Mouse (Mus musculus): ENCODE data around the gene Acacb.

The Acacb gene

DNA sequence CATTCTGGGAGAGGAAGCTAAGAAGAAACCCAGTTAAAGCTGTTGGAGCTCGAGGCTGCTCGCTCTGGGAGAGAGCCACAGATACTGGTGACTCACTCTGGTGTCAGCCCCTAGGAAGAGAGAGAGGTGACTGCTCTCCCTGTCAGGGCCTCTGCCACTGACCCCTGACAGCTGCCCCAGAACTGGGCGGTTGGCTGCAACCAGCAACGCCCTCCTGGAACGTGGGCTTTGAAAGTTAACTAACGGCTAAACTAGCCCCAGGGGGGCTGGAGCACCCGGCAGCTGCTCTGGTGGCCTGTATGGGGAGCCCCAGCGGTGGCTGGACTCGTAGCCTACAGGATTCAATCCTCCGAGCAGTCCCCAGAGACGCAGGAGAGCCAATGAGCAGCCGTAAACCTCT, 123.6 kb downstream of the Acacb start:
- no peak for DNase-seq

GRCm38 (mm10) chr5:114273693-114274402, 127.5 kb downstream of the Acacb start, which contains the start of gene Foxn4:
Gene Foxn4, minus strand, starts transcription at chr5:114273807.
- DNase-seq: no peak

DNA sequence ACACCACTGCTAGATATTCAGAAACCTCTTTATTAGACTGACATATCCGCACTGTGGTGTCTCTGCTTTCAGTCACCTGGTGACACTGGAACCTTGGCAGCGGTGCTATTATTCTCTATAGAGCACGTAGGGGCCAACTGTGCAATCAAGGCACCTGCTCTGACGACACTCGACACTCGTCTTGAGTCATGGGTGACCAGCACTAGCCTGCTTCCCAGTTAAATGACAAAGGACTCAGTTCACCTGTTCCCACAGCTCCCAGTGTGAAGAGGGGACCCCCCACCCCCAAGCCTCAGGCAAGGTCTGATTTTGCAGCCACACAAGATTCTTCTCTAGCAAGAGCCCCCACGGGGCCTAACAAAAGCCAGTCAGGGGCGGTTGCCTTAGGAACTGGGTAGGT, 129.0 kb downstream of the Acacb start:
- no peak for DNase-seq

DNA sequence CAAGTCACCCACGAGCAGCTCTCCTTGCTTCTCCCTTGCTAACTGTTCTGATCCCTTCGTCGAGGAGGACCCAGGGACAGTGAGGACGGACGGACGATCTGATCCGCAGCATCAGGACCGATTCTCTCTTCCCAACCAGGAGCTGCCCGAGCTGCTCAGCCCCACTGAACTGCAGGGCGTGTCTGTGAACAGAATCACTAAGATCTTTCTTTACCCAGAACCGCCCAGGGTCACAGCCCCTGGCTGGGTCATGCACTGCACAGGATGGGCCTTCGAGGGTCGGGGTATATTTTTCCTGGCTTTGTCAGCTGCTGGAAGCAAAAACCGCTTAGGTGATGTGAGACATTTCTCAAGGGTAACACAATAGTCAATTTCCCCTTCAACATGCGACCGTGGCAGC, 129.7 kb downstream of the Acacb start:
- DNase-seq: no peak

DNA sequence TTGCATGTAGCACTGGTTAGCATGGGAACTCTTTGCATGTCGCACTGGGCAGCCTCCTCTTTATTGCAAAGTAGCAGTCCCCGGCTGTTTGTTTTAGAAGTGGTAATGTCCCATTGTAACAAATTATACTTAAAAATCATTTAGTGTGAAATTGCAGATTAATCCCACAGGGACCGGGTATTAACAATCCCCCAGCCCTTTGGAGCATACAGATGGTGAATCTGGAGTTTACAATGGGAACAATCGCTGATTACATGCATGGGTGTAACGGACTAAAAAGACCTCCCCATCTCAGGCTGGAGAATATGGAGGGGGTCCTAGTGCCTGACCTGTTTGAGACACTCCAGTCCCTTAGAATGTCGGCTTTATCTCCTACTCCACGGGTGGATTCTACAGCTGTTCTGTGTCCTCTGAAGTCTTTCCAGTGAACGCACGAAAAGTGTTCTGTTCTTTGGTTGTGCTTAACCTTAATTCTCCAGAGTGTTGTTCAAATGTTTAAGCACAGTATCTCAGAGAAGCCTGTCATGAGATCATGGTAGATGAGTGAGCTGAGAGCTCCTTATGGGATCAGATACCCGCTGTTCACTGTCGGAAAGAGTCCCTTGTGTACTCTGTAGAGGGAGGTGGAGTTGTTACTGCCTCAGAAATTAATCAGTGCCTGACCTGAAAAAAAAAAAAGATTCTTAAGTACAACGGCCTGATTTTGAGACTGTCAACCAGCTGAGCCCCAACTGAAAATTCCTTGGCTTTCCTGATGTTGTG, 133.2 kb downstream of the Acacb start:
- no peak for DNase-seq

DNA sequence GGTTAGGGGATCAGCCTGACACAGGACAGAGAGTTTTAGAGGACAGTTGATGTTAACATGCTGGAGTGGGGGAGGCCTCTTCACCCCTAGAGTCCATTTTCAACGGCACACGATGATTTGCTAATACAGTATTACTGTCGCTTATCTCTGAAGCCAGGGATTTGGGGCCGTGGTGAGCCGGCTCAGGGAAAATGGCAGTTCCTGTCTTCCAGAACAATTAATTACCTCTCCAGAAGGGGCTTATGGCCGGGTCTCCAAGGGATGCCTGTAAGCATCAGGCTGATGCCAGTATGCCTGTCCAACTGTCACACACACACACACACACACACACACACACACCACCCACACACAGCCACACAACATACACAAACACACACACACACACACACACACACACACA, 136.0 kb downstream of the Acacb start:
- DNase-seq: no peak

- DNase-seq: no peak
Observed at GRCm38 (mm10) chr5:114284604-114285397, 138.5 kb downstream of the Acacb start.

DNA sequence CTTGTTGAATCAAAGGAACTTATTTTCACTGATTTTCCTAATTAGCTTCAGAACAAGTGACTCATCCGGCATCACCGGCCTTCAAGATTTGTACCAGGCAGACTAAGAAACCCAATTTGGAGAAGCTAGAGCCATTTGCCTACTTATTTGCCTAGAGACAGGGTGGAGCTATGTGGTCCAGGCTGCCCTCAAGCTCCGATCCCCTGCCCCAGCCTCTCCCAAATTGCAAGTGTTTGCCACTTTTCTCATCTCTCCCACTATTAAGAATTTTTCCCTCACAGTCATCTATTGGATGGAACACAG, 139.0 kb downstream of the Acacb start:
- no peak for DNase-seq

GRCm38 (mm10) chr5:114286102-114286501, 139.8 kb downstream of the Acacb start:
- DNase-seq: no peak

- DNase-seq: no peak
Observed at GRCm38 (mm10) chr5:114286872-114287571, 140.7 kb downstream of the Acacb start.

- DNase-seq: no peak
Observed at GRCm38 (mm10) chr5:114288396-114288795, 142.1 kb downstream of the Acacb start.

- DNase-seq: no peak
Observed at GRCm38 (mm10) chr5:114288874-114289273, 142.5 kb downstream of the Acacb start, which contains the start of gene Myo1h. Gene Myo1h, plus strand, starts transcription at chr5:114289166.

DNA sequence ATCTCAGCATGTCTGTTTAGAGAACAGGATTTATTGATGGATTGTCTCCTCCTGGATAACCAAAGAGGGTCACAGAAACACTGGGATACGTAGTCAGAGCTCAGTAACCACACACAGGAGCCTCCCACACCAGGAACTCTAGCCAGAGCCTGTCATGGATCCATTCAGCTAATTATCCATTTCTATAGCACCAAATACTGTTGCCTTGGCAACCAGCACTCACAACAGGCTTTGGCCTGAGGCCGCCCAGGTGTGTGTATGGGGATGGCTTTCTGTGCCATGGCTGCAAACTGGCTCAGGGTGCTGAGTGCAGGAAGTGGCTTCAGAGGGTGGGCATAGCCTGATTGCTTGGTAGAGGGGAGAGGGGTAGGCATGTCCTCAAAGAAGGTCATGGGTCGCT, 143.7 kb downstream of the Acacb start:
- DNase-seq: no peak

GRCm38 (mm10) chr5:114296693-114297631, 150.6 kb downstream of the Acacb start:
- DNase-seq: no peak

- DNase-seq: peak; percentile 58 to 71
Observed at GRCm38 (mm10) chr5:114298212-114298894, 152.0 kb downstream of the Acacb start.

GRCm38 (mm10) chr5:114299156-114299855, 153.0 kb downstream of the Acacb start:
- no peak for DNase-seq

- DNase-seq: no peak
Observed at GRCm38 (mm10) chr5:114299883-114300610, 153.7 kb downstream of the Acacb start.
